Mouse (Mus musculus) testis, postnatal 14 days (tissue): ENCODE measurements around the gene Nkpd1.
"Not testable (repeated sequence)": the region's sequence is repeated elsewhere in the genome, so short reads cannot be mapped to it uniquely, and the experiment has no call there.

ENCODE experiments used
- DNase-seq: peaks from one replicate; pipeline ENCODE4 v3.0.0; 2021; ENCODE audit warnings: low spot score

The Nkpd1 gene

DNA sequence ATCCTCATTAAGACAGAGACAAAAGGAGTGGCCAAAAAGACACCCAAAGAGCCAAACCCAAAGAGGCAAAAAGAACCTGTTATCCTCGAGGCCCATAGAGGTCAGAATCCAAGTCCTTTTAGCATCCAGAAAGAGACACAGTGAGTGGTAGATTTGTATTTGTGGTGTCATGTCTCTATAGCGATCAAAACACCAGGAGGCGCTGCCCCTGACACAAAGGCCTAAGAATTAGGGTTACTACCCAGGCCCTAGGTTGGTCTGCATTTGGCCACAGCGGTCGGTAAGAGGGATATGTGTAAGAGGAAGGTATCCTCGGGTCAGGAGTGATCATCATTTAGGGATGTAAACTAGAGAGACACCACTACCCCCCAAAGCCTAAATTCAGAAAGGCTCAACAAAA is 11.3 kb upstream of the Nkpd1 start:
- DNase-seq: no peak

DNA sequence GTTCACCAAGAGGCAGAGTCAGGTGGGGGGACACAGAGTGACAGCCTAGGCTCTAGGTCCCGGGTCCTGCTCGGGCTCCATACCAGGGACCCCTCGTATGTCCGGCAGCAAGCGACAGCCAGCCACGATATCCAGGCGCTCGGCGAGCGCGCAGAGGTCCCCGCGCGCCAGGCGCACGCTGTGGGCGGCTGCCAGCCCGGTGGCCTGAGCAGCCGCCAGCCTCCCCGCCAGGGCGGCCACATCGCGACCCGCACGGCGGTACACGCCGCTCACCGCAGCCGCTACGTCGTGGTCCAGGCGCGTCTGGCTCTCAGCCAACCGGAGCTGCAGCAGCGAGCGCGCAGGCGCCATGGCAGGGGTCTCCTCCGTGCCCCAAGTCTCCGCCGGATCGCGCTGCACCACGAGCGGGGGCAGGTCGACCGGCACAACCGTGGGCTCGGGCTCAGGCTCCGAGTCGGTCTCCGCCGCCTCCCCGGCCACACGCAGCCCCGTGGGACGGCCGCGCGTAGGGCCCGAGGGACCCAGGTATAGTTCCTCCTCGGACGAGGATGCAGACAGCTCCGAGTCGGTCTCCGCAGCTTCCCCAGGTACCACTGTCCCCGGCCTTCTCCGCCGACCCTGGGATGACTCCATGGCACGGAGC is 10.5 kb upstream of the Nkpd1 start:
- DNase-seq: peak; percentile 60

DNA sequence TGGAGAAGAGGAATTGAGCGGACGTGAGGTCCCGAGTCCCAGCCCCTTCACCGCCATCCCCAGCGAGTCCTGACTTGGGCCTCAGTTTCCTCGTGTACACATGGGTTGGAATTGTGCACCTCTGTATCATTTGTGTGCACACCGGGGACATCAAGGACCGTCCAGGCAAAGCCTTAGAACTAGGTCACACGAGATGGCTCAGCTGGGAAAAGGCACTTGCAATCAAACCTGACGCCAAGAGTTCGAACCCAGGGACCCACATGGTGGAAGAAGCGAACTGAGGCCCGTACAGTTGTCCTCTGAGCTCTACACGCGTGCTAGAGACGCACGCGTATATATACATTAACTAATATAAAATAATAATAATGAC is 10.0 kb upstream of the Nkpd1 start:
- DNase-seq: no peak

DNA sequence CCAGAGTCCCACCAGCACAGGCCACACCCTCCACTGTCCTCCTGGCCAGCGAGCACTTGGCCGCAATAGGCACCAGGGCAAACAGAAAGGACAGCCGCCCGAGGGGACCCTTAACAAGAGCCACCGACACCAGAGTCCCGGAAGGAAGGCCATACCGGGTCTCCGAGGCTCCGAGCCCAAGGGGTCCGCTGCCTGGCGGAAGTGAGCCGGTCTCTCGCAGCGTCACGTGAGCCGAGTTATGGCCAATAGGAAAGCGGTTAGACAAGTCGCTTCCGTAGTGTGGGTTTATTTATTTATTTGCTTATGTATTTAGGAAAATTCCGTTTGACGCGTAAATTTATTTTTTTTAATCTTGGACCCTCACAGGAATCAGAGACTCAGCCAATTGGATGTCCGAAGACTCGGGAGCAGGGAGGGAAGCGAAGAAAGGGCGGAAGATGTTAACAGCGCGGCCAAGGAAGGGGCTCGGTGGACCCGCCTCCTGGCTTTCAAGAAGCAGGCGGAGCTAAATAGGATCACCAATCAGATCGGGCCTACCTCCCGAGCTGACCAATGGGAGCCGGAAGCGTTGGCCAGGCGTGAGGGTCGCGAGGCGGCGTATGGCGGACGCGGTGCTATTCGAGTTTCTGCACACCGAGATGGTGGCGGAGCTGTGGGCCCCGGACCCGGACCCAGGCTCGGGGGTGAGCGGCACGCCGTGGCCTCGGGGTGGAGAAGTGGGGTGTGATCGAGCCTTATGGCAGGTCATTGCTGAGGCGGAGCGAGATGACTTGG is 9.3 kb upstream of the Nkpd1 start, which contains the start of the genes Bloc1s3 and Trappc6a:
Gene Bloc1s3 (minus strand): TSS at position 218 of the 774 bp plus-strand sequence.
Gene Trappc6a (plus strand): TSS at position 246 of the 774 bp plus-strand sequence.
- peak; percentile 94 for DNase-seq

DNA sequence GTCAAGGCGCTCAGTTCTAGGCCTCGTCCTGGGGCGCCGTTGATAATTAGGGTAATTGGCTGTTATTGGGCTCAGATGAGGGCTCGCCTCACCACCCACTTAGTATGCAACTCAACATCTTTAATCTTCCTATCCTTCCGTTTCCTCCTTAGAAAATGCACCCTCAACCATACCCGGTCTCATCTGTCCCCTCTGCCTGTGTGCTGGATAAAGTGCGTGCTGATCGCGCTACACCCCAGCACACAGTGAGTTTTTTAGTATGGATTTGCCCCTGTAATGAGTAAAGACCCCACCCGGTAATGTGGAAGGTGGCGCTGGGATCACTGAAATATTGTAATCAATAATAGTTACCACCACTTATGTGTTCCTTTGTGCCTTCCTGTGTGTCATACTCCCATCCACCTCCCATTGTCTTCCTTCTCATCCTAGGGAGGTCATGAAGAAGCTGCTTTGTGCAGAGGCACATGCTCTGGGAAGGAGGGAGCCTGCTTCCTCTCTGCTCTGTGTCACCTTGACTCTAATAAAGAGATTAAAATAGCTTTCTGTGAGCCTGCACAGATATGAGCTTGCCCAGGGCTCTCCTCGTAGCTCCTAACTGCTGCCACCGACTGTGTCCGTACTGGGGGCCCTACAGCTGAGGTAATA is 8.6 kb upstream of the Nkpd1 start:
- no peak for DNase-seq

DNA sequence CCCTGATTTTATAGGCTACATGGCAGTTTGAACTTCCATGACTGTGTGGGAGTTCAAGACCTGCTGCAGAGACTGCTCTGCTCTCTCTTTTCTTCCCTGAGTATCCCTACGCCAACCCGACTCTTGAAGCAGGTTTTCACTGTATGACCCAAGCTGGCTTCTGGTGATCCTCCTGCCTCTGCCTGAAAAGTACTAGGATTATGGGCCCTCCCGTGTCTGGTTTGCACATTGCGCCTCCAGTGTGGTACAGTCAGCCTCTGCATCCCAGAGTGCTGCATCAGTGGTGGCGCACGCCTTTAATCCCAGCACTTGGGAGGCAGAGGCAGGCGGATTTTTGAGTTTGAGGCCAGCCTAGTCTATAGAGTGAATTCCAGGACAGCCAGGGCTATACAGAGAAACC is 7.9 kb upstream of the Nkpd1 start:
- DNase-seq: no peak

DNA sequence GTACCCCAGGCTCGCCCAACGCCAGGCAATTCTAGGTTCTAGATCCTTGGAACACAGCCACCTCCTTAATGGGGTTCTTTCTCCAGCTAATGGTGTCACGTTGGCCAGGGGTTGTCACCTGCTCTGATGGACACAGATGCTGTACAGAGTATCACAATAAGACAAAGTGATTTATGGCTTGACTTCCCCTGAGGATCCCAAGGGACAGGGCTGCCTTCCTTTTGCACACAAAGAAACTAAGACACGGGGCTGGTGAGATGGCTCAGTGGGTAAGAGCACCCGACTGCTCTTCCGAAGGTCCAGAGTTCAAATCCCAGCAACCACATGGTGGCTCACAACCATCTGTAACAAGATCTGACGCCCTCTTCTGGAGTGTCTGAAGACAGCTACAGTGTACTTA is 5.7 kb upstream of the Nkpd1 start:
- not testable (repeated sequence) for DNase-seq

DNA sequence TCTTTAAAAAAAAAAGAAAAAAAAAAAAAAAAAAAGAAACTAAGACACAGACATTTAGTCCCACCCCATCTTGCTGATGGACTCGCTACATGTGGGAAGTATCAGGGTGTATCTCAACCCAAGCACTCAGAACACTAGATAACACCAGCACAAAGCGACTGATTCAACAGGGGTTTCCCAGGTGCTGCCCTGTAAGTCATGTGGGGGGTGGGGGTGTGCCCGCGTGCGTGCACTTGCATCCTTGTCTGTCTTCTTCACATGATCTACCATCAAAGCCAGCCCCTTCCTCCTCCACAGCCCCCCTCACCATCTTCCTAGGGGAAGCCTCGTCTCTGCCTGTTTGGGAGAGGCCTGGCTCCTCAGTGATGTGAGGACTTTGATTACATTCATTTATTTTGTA is 5.3 kb upstream of the Nkpd1 start:
- no peak for DNase-seq

DNA sequence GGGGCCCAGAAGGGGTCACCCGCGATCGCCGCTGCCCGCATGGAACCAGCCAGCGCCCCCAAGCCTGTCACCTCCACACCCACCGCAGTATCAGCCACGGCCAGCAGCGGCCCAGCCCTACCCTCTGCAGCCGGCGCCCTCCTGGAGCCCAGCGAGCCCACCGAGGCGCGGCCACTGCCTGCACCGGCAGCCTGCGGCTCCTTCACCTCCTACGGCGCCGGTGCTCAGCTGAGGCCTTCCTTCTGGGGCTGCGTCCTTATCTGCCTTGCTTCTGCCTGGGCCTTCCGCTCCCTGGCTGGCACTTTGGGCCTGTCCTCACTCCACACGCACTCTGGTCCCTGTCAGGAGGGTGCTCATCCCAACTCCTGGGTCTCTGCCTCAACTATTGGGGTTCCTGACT is 2.4 kb downstream of the Nkpd1 start:
- DNase-seq: no peak

DNA sequence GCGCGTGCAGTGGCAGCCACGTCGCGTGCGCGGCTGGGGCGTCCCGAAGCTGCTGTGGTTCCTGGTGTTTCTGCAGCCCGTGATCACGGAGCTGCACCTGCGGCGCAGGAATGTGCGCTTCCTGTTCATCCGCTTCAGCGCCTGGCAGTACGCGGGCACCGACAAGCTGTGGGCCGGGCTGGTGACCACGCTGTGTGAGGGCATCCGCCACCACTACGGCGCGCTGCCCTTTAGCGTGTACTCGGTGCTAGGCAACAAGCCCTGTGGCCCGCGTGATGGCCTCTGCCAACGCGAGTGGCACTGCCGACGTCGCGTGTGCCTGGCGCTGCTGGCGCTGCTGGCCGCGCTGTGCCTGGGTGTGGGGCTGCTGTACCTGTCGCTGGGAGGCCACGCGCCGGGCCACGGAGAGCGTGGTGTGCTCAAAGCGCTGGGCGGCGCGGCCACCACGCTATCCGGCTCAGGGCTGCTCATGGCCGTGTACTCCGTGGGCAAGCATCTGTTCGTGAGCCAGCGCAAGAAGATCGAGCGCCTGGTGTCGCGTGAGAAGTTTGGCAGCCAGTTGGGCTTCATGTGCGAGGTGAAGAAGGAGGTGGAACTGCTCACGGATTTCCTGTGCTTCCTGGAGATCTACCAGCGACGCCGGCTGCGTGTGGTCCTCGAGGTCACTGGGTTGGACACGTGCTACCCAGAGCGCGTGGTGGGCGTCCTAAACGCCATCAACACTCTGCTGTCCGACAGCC is 5.5 kb downstream of the Nkpd1 start:
- no peak for DNase-seq

DNA sequence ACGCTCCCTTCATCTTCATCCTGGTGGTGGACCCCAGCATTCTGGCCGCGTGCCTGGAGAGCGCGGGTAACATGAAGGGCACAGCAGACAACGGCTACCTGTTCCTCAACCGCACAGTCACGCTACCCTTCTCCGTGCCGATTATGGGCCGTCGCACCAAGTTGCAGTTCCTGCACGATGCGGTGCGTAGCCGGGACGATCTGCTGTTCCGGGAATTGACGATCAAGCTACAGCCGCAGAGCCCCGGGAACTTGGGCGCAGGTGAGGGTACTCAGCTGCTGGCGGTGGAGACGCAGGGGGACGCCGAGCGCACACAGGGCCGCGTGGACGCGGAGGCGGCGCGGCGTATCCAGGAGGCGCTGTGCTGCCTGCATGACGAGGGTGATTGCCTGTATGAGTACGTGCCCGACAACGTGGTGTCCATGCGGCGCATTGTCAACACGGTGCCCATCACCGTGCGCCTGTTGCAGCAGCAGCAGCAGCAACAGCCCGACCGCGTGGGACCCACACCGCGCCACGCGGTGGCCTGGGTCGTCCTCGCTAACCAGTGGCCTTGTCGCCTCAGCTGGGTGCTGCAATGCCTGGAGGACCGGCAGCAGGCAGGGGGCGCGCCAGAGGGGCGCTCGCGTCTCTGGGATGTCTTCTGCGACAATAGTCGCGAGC is 6.2 kb downstream of the Nkpd1 start:
- no peak for DNase-seq

DNA sequence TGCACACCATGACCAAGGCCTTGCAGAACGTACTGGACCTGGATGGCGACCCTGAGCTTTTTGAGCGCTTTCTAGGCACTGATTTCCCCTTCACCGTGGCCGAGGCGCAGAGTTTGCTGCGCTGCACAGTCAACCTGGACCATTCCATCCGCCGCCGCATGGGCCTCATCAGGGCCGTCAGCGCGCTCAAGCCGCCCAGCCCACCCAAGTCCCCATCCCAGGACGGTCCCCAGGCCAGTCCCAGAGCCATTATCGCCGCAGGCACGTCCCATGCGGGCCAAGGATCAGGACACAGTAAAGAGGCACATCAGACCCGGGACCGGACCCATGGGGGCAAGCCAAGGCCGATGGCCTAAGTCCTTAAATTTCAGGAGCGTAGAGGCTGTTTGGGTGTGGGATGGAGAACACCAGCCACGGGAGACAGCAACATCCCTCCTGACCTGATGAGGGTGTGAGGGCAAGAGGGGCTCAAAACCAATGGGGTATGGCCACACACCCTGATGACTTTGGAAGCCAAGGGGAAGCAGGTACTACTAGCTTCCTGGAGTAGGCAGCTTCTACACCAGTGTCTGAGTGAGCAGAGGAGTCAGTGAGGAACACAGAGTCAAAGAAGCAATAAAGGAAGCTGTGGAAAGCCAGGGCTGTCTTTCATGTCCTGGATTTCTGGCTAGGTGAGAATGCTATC is 6.9 kb downstream of the Nkpd1 start:
- no peak for DNase-seq

DNA sequence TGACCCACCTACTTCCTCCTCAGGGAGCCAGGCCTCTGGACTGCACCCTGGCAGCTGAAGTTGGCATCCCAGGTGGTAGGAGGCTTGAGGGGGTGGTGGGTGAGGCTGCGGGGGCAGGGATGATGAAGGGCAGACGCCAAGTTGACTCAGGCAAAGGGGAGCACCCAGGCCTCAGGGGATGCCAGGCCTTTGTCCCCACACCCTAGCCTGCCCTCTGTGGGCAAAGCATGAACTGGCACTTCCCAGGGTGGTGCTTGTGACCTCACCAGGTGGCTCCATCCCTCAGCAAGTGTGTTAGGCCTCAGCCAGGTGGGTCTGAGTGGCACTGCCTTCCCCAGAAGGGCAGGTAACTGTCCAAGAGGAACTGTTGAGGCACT is 7.5 kb downstream of the Nkpd1 start:
- DNase-seq: no peak

DNA sequence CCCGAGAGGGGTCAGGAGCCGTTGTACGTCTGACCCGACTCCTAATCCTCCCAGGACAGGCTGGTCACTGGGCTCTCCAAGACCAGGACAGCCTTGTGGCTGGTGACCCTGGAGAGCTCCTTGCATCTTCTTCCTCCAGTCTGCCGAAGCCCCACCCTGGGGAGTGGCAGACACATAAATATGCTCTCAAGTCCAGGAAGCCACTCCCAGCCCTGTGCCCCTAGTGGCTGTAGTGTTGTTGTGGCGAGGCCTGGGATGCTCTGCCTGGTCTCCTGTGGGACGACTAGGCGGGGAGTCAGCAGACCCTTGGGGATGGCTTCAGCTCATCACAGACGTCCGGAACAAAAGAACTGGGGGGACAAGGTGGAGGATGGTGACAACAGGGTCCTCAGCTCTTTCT is 13.4 kb downstream of the Nkpd1 start:
- no peak for DNase-seq

DNA sequence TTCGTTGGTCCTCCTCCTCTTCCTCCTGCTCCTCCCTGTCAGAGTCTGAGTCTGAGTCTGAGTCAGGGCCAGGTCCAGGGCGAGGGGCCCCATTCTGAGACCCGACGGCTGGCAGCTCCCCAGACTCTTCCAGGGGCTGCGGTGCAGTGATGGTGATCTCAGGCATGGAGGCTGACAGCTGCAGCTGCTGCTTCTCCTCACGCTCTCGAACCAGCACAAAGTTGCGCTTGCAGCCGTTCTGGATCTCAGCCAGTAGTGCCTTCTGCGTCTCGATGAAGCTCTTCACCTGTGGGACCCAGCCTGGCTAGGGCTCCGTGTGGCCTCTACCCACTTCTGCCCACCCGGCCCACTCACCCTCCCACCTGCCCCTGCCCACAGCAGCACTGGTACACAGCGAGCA is 14.6 kb downstream of the Nkpd1 start:
- no peak for DNase-seq

DNA sequence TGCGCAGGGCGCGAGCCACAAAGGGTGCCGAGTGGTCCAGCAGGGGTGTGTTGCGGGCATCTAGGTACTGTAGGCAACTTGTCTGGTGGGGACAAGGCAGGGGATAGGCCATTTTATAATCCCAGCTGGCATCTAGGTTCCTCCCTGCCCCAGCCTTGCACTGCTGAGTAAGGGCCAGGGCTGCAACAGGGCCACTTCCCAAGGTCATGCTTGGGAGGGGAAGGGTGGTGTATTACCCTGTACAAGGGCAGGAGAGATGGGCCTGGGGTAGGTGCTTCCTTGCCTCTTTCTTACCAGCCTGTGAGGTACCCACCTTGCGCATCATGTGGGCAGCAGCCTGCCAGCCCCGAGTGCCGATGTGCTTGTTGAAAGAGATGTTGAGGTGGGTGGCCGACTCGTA is 17.0 kb downstream of the Nkpd1 start:
- DNase-seq: no peak

DNA sequence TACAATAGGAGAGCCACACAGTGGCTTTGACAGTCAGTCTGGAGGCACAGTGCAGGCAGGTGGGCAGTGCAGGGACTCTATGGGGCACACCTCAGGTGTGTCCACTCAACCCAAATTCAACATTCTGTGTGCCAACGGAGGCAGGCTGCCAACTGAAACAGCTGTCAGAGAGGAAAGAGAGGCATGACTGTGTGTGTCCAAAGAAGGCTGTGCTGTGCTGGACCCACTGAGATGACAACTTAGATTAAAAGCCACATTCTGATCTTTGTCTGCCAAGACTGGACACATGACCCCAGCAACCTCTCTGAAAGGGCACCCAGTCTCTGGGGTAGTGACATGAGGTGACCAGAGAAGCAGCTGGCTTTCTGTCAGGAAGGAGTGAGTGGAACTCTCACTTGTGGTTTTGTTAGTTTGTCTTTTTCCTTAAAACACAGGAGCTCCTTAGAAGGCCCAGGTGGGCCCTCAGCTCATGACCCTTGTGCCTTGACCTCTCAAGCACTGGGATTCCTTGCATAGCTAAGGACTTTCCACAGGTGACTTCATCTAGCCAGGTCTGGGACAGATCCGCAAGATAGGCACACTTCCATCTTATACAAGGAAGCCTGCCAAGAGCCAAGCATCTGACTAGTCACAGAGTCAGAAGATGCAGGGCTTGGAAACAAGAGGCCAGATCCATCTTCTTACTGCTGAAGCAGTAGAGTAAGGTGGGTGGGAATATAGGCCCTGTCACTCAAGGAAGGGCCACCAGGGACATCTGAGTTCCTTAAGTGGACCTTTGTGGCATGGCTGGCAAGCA is 23.3 kb downstream of the Nkpd1 start:
- no peak for DNase-seq

DNA sequence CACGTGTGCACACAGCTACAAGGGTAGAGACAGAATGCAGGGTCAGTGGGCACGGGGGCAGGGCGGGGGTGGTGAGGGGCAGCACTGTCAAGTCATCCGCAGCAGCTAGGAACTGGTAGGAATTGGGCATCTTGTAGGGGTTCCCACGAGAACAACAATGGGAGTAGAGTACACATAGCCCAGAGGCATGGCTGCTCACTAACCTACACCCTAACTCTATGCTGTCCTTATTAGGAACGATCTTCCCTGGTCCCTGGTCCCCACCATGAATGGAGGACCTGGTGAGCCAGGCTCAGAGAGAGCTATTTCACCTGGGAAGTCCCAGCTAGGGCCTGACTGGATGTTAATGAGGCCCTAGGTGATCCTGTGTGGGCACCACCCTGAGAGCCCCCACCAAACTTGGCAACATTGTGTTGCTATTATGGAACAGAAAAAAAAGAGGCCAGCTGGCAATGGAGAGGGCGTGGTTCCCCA is 24.1 kb downstream of the Nkpd1 start:
- no peak for DNase-seq

DNA sequence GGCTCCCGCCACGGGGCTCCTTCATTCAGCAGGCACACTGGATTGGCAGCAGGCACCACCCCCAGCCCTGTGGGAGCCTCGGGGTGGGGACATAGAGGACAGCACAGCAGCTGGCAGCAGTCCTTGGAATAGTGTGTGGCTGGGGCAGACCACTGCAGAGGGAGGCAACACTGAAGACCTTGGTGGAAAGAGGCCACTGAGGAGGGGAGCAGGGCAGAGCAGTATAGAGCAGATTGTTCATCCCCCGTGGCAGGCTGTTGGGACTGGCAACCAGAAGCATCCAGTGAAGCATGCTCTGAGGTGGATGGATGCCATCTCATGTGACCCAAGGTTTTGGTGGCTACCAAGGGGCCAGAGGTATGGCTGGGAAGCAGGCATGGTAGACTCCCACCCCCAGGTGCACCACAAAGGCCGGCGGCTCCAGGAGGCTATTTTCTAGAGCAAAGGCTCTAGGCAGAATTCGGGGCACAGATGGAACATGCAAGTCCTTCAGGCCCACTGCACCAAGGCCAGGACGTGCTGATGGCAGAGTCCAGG is 24.6 kb downstream of the Nkpd1 start:
- DNase-seq: no peak

DNA sequence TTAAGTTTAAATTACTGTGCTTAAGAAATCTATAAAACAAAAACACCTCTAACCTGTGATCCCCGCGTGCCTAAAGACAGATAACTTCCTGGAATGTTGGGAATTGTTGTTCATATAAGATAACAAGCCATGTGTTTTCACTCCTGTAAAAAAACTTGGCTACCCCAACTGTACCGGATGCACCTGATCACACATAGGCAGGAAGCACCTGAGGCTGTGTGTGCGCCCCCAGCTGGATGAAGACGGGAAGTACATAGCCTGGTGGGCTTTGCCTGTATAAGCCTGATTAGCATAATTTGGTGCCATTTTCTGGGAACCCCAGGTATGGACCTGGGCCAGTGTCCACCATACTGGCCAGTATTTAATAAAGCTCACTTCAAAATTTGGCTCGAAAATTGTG is 25.9 kb downstream of the Nkpd1 start:
- DNase-seq: no peak
